Mouse (Mus musculus): ENCODE measurements around the gene Utrn.

Utrn gene

DNA sequence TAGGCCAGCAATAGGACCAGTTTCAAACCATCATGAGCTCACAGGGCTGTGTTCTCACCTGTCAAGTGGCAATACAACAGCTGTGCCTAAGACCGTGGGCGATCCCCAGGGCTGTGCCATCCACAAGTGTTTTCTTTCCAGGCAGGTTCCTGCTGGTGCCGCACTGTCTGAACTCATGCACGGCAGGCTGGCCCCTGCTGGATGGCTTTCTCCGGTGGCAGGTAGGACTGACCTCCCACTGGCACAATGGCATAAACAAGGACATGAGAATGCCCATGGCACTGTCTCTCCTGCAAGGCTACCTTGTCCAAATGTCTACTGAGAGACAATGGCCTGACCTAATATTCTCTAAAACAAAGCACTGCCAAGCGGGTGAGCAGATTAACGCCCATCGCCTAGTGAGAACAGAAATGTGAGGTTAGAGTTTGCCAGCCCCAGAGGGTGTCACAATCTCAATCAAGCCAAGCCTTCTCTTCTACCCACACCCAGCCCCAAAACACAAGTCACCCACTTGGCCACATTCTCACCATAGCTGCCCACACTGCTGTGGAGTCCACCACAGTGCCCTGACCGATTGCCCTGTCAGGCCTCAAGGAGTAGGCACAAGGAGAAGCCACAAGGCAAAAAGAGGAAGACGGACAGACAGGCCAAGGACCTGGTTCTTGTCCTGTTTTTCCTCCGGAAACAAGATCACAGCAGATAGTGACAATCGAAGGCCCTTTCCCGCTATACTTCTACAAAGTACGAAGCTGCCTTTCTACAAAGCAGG, 32.9 kb downstream of the Utrn start:
- DNase-seq (ENCODE audit: low read depth, low spot score): no peak

DNA sequence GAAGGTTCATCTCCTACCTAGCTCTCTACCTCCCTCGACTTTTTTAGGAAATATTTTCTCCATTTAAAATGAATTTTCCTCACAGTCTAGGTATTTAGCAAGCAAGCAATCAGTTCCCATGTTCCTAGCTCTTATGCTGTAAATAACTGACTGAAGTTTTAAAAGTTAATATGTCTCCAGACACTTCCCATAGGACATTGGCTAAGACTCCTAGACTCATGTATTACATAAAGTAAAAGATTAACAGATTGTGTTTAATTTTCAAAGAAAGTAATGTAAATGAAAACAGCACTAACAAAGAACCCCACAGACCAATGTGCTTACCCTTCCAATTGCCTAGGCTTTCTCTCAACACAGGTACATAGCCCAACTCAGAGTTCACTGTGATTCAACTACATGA, 35.0 kb downstream of the Utrn start:
- DNase-seq (ENCODE audit: low read depth, low spot score): no peak

DNA sequence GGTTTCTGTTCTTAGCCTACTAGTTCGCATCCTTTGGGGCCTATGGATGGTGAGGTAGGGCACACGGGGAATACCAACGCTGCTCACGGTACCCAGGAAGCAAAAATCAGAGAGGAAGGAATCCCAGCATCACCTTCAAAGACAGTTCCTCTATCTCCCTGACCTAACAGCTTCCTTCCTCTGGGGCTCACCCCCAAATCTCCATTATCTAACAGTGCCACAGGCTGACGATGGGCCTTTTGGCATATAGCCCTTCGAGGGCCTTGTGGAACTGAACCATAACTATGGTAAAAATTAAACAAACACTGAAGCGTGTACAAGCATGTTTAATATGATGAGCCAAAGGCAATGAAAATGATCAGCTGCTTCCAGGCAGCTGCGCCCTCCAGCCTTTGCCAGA, 37.0 kb downstream of the Utrn start:
- DNase-seq (ENCODE audit: low read depth, low spot score): no peak

DNA sequence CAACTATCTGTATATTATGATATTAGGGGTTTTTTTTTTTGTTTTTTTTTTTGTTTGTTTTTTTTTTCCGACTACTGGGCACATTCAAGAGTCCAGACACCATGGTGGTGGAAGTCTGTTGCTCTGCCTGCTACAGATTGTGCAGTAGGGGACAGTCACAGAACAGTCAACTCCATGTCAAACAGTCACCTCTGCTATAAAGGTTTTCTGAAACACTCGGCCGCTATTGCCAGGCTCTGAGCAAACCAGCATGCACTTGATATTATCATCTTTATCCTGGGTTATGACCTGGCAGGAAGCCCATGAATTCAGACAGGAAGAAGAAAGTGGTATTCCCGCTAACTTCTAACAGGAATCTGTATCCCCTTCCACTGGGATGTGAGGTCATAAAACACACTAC, 41.4 kb downstream of the Utrn start:
- no peak for DNase-seq (ENCODE audit: low read depth, low spot score)

DNA sequence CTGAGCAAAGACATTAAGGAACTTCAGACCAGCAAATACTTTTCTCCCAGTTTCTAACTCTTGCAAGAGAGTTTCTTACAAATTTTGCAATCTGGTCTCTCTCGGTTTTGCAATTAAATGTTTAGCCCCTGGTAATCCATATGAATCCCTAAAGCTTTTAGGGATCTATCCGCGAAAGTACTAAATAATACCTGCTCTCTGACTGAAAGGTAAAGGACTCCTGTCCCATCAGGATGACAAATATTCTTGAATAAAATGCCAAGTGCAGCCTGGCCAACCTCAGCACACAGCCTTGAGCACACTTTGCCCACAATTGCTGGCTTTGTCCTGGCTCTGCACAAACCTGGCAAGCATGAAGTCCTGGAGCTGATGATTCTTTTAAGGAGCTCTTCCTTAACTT, 41.9 kb downstream of the Utrn start:
- DNase-seq (ENCODE audit: low read depth, low spot score): no peak

DNA sequence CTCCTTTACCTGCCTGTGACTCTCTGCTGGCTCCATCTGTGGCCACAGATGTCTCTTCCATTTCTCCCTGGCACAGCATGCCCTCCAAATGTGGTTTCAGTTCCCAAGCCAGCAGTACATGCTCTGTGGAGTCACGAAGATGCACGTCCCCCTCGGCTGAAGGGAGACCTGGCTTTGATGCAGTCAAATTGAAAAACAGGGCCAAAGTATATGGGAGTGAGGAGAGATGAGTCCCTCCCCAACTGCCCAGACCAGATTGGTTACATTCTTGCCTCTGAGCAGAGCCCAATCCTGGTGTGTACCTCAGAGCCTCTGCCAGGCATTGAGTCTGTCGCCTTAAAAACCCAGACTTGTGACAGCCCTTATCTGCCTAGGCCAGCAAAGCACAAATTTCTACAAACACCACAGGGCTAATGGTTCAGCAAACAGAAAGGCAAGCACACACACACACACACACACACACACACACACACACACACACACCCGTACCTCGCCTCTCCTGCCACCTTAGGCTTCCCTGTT, 42.3 kb downstream of the Utrn start:
- no peak for DNase-seq (ENCODE audit: low read depth, low spot score)

DNA sequence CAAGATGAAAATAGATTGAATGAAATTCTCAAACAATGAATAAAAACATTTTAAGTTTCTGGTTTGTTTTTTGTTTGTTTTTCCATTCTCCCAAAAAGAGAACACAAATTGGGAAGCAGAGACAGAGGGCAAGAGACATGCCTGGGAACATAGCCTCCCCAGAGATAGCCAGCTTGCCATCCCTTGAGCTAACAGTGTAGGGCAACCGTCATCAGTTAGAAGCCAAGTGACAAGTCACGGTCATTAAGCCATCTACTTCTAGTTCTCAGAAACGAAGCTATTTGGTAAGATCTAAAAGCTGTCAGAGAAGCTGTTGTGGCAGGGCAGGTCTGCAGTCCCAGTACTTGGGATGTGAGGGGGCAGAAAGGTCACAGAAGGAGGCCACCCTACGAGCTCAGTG, 44.8 kb downstream of the Utrn start:
- DNase-seq (ENCODE audit: low read depth, low spot score): no peak

DNA sequence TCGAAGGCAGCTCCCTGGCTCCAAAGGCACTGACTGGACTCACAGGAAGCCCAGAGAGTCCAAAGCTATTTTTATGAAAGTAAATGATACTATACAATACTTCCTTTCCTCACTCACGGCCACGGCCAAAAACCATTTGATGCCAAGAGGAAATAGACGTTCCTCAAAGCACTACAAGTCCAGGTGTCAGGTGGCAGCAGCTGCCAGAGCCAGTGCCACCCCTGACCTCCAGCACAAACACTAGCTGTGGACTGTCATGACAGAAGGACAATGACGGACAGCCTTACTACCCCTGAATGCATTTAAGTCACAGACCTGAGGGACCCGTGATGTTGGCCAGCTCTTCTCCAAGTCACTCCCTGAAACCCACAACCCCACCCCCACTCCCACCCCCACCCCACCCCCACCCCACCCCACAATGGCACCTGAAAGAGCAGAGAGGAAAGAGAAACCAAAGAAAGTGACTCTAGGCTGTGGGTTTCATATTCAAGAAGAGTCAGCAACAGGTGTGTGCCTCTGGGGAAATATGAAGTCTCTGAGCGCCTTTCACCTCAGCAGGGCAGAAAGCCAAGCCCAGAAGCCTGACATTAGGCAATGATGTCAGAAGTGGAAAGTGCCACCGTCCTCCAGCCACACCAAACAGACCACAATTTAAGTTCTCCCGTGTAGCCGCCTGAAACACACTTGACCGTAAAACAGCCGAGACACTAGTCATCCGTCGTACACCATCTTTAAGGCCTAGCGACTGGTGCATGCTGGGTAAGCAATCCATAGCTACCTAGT, 45.5 kb downstream of the Utrn start:
- DNase-seq (ENCODE audit: low read depth, low spot score): no peak

DNA sequence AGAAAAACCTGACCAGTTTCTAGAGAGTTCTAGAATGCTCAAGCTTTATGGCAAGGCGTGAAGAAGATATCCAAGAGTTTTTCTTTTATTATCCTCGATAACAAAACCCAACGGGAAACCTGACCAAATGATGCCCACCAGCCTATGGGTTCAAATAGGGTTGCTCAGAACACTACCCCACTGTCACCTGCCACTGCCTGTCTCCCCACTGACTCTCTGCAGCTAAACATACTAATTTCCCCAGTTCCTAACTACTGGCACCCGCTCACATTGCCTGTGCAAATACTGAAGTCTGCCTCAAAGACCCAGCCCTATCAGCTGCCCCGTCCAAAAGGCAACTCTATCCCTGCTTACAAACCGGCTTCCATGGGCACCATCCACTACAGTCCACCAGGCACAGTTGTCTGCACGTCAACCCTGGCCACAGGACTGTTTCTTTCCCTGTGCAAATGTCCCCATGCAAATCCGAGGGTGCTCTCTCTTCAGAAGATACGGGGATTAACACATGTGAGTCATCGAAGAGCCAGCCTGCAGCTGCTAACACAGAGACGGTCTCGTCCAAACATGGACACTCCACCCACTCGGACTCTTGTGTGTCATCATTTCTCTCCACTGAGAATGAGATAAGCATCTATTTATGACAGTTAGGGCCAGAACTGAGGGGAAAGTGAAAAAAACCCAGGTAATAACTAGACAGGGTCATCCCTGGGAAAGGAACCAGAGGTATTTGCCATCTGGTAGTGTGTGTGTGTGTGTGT, 48.0 kb downstream of the Utrn start:
- DNase-seq (ENCODE audit: low read depth, low spot score): peak; percentile 75

DNA sequence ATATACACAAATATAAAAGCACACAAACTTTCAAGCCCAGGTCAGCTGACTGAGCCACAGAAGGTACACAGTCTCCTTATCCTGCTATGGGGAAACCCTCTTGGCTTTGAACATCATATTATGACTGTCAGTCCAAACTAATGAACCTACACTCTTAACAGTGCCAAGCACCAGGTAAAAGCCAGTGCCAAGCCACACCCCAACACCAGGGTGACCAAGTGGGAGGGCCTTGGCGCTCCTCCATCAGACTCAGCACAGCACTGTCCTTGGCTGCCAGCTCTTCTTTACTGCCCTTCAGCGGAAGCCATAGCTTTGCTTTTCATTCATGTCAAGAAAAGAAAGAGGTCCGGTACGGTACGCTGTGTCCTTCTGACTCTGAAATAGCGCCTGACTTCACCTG, 51.8 kb downstream of the Utrn start:
- DNase-seq (ENCODE audit: low read depth, low spot score): no peak

DNA sequence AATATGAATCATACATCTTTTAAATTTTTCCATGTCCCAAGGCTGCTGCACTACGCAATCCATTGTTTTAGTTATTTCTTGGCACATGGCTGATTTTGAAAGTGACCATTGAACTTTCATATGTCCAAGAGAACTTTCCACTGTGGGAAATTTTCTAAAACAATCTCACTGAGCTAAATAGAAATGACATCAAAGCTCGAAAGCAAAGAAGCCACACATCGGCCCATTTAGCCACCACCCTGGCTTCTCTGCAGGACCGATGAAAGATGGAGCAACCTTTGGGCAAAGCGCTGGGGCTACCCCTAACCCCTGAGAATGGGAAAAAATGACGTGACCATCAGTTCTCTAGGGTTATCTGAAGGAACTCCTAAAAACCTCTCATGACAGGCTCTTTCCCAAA, 52.6 kb downstream of the Utrn start:
- no peak for DNase-seq (ENCODE audit: low read depth, low spot score)

DNA sequence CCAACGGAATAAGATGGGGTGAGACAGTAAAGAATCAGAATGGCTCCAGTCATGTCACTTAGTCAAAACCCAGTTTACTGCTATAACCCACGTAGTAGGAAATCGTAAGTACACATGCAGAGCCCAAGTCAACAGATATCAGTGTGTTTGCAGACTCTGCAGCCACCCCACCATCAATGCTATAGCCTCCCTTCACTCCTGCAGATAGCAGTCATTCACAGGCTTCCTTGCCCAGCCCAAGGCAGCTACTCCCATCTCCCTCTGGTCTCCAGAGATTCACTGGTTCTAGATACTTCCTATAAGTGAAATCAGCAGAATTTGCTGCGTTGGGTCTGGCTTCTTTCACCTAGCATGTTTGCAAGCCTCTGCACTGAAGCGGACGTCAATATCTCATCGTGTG, 54.8 kb downstream of the Utrn start:
- no peak for DNase-seq (ENCODE audit: low read depth, low spot score)

DNA sequence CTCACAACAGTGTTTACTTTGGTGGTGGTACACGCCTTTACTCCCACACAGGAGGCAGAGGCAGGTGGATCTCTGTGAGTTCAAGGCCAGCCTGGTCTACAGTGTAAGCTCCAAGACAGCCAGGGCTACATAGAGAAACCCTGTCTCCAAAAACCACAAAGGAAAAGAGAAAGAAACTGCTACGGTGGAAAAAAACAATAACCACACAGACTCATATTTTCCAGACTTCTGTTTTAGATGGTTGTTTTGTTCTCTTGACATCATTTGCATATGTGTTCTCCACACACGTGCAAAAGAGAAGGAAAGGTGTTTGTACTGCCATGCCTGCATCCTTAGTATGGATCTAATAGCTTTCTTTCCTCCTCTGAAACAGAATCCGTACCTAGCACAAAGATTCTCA, 55.3 kb downstream of the Utrn start:
- DNase-seq (ENCODE audit: low read depth, low spot score): no peak

DNA sequence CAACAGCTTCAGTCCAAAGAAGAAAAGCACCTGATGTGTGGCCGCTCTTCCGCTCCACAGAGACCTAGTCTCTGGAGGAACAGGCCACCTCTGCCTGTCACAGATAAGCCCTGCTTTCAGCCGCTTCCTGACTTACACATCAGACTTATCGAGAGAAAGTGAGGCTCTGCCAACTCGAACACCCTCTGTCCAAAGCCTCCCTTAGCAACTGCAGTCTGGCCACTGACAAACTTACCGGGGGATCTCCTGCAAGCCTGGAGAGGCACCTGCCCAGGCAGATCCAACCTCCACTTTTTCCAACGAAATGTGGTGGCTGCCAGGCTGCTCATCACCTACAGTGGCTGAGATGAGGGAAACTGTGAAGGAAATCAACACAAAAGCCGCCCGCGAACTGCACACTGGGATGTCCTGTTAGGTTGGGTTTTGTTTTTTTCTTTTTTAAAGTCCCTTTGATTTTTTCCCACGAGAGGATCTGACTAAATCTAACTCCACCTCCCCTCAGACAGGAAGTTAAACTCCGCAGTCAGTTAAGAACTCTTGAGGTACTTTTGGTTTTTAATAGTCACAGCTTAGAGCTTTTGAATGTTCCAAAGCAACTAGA, 55.9 kb downstream of the Utrn start:
- no peak for DNase-seq (ENCODE audit: low read depth, low spot score)

DNA sequence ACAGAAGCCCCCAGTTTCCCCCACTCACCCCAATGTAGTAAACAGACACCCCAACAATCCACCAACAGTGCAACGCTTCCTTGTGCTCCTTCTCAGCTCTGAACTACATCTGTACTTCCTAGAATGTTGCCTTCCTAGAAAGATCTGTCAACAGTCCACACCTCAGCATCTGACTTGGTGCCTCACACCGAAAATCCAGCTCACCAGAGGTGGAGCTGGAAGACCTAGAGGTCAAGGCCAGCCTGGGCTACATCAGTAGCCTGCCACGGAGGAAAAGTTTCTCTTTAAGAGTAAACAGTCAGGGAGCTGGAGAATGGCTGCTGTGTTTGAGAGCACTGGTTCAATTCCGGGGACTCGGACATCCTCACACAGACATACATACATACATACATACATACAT, 56.5 kb downstream of the Utrn start:
- no peak for DNase-seq (ENCODE audit: low read depth, low spot score)

DNA sequence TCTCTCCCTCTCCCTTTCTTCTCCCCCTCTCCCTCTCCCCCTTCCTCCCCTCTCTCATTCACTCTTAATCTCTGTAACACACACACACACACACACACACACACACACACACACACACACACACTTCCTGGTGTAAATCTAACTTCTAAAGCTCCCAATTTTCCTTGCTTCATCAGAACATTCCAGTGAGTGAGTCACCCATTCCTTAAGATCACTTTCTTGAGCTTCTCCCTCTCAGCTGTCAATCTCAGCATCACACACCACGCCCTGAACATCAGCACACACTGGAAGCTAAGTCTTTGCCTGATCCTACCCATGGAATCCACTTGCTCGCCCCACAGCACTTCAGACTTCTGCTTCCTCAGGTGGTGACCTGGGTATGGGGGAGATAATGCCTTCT, 58.3 kb downstream of the Utrn start:
- DNase-seq (ENCODE audit: low read depth, low spot score): no peak

DNA sequence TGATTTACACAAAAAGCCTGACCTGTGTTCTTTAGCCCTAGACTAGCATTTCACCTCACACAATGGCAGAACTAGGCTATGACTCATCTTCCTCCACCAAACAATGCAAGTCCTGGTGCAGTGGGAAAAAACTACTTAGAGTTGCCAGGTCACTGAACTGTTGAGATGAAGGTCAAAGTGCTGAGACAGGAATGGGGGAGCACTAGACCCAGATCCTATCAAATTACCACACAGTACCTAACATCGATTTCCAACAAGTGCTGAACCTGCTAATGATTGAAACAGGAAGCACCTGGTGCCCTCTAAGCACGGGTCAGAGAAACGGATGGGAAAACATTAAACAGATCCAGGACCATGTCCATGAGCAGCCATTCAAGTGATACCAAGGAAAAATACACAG, 59.5 kb downstream of the Utrn start:
- no peak for DNase-seq (ENCODE audit: low read depth, low spot score)

DNA sequence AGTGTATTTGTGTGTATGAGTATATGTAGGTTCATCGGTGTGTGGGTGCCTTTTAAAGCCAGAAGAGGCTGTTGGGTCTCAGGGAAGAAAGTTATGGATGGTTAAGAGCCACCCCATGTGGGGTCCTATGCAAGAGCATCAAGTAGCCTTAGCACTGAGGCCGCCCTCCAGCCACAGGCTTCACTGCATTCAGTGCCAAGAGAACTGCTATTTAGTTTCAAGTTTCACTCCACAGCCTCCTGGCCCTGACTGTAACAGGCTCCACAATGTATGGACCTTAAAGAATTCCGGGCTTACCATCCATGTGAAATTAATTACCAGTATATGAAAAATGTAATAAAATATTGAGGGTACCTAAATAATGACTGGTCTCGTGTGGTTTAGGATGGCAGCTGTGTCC, 60.7 kb downstream of the Utrn start:
- DNase-seq (ENCODE audit: low read depth, low spot score): no peak

DNA sequence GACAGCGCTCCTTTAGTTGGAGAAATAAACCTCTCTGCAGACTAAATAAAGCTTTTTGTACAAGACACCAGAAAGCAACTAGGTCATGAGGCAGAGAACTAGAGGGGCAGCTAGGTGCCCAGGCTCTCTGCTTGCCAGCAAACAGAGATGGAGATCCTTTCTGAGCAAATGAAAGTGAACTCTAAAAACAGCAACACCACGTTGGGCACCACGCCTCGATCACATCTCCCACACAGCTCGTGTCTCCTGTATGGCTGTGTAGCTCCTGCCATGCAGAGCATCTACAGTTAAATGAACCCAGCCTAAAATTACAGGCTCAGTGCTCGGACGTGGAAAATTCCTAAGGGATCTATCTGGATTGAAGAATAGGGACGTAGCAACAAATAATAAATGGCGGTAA, 61.5 kb downstream of the Utrn start:
- DNase-seq (ENCODE audit: low read depth, low spot score): peak; percentile 32

DNA sequence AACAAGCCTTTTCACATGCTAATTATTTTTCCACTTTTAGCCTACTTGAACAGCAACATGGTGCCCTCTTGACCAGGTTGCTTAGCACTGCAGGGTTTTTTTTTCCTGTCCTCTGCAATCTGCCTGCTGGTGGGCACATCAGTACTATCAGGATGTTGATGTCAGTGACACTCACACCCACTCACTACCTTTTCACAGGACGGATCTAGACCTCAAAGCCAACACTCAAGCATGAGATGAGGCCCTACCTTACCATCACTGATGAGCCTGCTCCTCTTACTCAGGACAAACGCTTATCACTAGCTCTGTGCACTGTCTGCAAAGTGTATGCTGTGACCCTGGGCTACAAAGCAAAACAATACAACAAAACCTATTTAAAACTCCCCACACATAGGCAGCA, 63.3 kb downstream of the Utrn start:
- no peak for DNase-seq (ENCODE audit: low read depth, low spot score)

DNA sequence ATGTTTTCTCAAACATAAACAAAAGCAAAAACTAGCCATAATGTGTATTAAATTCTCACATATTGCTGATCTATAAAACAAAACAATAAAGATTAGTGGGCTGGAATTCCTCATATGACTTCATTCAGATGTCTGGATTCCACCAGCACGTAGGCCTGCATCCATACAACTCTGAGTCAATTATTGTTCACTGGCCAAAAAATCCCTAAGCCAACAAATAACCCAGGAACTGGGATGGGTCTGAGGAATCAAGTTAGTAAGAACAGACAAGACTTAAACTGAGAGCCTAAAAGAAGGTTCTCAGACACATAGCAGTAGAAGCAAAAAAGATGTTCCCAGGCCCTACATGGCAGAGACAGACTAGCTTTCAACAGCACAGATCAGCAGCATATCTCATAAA, 65.2 kb downstream of the Utrn start:
- DNase-seq (ENCODE audit: low read depth, low spot score): no peak

DNA sequence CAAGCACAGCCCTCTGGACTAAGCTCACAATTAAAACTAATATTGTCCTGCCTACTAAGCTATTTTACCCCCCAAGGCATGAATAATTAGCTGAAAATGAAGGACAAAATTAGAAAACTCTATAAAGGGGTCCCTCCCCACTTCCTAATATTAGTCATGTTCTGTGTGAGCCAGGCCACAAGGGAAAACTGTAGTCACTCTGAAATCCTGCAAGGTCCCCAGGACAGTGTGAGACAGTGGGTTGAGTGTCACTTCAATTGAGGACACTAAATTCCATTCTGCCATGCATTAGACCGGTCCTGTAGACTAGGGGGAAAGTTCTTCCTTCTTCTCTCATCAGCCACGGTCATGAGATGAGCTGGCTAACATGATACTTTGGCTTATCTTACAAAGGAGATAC, 69.7 kb downstream of the Utrn start:
- no peak for DNase-seq (ENCODE audit: low read depth, low spot score)

Data from telencephalon, adult 2 months (tissue).